Mouse (Mus musculus) common myeloid progenitor, adult 5-6 weeks (primary cell): Measurements from ENCODE around the gene AU022252. TPM values are rescaled to one million over a fixed set of nuclear protein-coding genes. Genes with fewer than 3 reads are reported as not detected.
A peak's percentile ranks its signal among the peaks of the same experiment; 100 is the strongest.

ENCODE experiments used
- ATAC-seq: replicated peaks from 2 replicates; pipeline ENCODE4 v1.8.0; 2016; ENCODE audit warnings: low read depth, mild to moderate bottlenecking, moderate TSS enrichment, inconsistent platforms; ENCODE audit not compliant: poor library complexity, severe bottlenecking
- total RNA-seq: library from RNA; stranded (forward); fragments of 200-1000, 187-1606 nt; gene quantifications from 2 replicates; pipeline ENCODE4 v1.2.3, GENCODE M21; 2017

Gene AU022252
- total RNA-seq, 1 experiment from 2014 or later, result 6.9 TPM

DNA sequence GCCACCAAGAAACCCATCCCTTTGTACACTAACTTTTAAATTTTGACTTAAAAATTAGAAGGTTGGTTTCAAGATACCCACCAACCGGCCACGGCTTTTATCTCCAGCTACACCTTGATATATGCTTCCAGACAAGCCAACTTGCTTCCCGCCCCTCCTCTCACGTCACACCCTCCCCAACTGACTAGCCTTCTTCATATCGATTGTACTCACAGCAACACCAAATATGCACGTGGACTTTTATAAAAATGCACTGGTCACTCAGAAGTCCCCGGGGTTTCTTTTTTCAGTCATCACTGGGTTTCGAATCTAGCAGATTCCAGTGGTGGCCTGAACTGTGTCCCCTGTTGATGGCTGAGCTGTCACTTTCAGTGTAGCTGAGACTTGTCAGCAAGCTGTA, 41.9 kb downstream of the AU022252 start:
- no peak; the same call in 1 of the 2 replicates for ATAC-seq

DNA sequence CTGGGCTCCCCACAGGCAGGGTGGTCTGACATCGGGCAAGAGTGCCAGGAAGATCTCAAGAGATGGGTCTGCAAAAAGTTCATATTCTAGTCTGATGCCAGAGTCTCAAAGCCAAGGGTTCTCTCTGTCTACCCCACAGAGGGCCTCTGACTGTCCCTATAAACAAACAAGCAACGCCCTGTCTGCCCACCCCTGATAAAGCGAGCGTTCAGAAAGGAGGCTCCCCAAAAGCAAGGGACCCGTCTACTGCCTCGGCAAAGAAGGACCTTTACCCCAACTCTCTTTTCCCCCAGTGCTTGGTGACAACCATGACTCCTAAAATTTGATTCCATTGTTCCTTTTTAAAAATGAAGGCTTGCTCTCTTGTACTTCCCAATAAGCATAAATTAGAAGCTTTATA, 42.6 kb downstream of the AU022252 start, which contains the start of gene Ermap:
Gene Ermap, minus strand, starts transcription at position 148 of the 400 bp plus-strand sequence.
- ATAC-seq, result peak; percentile 53

DNA sequence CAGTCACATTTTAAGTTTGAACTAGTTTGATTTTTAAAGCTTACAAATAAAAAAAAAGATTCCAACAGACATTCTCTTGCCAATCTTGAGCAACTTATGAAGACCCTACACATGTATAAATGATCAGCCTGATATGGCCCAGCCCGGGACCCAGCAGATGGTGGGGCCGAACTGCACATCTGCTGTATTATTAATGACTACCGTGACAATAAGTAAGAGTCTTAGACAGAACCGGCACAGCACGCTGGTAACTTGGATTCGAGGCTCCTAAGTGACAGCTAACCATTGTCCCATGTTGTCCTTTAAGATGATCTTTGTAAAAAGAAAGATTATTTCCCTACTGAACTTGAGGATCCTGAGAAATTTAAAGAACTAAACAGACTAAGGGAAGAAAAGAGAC, 43.1 kb downstream of the AU022252 start:
- ATAC-seq, result no peak

DNA sequence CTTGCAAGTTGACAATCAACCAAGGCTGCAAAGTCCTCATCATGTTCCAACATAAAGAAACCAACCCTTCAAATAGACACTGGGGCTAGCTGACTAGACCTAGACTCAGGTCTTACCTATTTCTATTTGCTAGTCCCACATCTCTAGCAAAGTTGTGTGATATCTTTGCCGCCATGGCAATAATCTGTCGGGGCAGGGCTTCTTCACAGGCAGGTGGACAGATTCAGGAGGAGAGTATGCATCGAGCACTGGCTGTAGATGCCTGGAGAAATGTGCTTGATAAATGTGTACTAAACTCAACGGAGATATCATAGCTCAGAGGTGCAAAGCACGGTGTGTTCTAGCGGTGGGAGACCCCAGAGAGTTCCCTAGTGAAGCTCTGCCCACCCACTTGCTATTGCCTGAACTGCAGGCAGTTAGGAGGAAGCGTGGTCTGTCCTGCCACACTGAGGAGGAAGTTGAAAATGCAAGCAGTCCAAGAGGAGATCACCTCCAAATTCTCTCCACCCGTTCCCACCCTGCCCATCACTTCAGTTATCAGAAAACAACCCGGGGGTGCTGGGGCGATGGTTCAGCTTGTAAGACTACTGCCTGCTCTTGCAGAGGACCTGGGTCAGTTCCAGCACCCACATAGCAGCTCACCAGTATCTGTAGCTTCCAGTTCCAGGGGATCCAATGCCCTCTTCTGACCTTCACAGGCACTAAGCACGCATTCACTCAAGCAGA, 44.3 kb downstream of the AU022252 start:
- peak; percentile 67 for ATAC-seq

DNA sequence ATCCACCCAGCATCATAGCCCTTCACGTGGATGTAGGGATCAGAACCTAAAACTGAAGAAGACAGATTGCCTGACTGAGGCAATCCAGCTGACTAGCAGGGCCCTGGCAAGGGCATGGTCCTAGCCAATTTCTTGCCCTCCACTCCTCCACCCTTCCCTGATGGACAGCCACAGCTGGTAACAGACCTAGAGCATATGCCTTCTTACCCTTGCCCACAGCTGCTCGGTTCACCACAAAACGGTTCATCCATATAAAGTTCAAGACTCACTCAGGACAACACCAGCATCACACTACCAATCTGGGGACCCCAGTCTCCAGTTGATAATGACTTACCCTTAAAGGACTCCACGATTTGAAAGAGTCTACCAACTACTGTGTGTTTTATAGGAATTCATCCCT, 46.7 kb downstream of the AU022252 start:
- ATAC-seq, result no peak

DNA sequence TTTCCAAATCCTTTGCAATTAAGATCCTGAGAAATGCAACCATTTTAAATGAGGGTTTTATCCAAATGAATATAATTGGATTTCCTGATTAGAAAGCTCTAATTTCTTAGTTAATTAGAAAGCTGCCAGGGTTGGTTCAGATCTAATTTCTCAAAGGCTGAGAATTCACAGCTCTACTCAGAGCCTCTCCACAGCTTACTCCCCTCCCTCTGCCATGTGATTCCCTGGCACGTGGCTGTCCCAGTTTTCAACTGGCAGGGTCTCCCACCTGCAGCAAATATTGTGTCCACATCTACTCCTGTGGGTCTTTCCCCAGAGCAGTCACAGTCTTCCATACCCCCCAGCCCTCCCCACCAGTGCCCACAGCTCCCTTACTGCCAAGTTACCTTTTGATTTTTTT, 49.0 kb downstream of the AU022252 start:
- ATAC-seq, result no peak

DNA sequence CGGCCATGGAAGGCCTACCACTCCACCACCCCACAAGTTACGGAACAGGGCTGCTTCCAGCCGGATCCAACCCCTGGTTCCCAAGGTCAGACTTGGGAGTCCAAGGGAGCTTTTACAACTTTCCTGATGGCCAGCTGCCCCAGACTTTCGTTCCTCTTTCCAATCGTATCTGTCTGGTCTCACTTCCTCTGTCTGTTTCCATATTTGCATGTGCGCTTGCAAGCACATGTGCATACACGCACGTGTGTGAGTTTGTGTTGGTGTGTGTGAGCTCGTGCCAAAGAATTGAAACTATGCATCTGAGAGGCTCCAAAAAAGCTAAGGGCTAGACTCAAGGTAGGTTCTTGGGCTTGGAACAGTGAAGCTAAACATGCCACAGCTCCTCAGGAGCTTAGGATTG, 51.1 kb downstream of the AU022252 start:
- ATAC-seq, result peak; percentile 74

DNA sequence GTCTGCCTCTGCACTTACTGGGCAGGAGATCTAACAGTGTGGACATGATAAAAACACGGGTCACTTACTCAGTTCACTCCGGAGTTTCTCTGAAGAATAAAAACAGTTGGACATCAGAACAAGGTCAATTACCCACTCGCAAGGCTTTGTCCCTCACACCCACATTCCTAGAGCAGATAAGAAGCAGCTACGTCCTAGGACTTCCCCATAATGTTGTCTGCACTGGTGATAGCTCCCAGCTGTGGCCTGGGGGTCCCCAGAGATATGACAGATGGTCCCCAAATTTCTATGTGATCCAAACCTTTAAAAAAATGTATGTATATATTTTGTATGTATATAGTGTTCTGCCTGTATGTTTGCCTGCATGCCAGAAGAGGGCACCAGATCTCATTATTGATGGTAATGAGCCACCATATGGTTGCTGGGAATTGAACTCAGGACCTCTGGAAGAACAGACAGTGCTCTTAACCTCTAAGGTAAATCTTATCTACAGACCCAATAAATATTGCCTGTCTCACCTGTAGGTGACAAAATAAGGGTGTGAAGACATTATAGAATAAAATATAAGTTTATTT, 52.3 kb downstream of the AU022252 start:
- ATAC-seq, result no peak

DNA sequence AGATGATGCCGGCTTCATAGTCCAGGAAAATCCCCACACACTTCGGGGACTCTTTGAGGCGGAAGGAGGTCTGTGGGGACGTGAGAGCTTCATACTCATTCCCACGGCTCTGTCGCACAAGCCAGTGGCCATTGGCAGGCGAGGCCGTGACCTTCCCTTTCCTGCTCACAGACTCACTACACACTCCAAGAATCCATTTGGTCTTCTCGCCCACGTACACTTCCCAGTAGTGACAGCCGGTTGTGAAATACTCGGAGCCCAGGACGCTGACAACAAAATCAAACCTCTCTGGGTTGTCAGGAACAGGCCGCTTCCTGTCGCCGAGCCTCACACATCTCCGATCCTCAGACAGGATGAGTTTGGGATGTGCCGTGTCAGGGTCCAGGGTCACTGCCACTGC, 54.2 kb downstream of the AU022252 start:
- ATAC-seq, result no peak

DNA sequence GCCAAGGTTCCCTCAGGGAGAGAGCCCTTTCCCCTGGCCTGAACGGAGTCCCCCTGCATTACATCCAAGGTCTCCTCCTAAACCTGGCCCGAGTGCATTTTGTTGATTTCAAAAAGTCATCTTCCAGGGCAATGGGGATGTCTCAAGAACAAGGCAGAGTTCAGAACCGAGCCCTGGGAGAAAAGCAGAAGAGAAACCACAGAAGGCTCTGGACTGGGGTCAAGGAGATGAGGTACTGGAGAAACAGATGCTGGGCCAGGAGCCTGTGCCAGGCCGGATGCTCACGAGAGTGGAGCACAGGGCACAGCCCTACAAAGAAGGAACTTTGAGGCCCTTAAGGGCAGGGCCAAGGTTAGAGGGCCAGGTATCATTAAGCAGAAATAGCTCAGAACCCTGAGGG, 54.8 kb downstream of the AU022252 start:
- no peak for ATAC-seq

DNA sequence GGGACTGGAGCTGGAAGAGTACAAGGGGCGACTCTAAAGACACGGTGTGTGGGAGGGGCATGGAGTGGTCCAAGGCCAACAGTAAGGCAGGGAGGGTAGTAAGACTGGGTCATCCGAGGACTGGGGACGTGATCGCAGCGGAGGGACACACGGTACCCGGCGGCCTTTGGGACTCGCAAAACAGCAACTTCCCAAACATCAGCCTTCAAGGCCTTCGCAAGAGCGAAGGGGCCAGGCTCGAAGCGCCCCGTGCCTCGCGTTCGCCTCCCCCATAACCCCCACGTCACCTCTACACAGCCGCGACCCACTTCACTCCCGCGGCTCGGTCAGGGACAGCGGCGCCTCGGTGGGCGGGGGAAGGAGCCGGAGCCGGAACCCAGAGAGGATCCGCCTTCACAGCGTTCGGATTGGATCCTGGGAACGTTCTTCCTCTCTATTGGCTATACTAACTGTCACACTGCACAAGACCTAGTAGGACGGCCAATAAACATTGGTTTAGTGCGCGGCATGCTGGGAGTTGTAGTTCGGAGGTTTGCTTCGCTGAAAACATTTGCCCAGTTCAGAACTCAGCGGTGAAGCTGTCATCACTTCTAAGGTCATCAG, 58.6 kb downstream of the AU022252 start, which contains the start of gene Zfp691:
Gene Zfp691, minus strand, starts transcription at position 345 of the 603 bp plus-strand sequence.
- ATAC-seq, result peak; percentile 99

DNA sequence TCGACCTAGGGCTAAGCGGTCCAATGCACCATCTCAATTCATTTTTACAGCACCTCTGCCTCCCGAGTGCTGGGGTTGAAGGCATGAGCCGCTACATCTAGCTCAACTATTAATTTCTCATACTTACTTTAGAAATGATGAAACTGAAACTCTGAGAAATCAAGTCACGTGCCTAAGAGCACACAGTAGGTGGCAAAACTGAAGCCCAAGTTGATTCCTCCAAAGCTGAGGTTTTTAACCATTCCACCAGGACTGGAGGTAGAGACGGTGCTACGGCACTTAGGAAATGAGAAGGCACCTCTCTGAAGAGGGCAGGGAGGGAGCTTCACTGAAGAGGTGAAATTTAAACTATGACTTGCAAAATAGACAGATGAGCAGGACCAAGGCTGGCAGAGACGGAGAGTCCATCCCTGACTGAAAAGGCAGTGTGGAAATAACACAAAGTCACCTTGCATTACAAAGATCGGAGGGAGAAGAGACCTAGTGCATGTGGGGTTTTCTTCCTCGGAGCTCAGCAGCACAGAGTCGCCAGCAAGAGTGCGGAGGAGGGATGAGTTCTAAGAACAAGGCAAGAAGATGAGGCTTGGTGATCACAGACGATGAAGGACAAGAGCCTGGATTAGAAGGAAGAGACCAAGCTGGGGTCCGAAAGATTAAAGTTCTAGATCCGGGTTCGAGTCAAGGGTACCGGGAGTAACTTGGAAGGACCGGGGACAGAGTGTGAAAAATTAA, 59.4 kb downstream of the AU022252 start:
- no peak for ATAC-seq

DNA sequence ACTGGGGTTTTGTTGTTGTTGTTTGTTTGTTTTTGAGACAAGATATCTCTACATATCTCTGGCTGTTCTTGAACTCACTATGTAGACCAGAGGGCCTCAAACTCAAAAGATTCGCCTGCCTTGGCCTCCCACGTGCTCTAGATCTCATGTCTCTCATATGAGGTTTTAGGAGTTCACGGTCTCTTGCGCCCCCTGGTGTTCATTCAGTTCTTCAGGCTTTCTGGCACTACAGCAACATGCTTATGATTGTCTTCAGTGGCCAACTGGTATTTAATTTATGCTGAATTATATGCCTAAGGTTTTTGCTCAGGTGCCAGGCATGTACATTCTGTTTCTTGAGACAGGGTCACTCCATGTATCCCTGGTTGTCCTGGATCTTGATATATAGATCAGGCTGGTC, 64.8 kb downstream of the AU022252 start:
- peak; percentile 84 for ATAC-seq

DNA sequence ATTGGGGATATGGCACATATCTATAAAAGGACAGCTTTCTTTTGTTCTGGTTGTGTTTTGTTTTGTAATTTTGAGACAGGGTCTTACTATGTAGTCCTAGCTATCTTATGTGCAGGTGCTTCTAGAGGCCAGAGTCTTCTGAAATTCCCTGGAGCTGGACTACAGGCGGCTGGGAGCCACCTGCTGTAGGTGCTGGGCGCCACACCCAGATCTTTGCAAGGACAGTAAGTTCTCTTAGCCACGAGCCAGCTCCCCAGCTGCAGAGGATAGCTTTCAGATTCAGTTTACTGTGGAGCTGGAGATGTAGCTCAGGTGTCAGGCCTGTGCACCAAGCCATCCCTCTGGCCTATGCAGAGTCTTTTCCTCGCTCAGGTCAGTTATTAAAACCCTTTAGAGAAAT, 65.4 kb downstream of the AU022252 start:
- no peak for ATAC-seq

DNA sequence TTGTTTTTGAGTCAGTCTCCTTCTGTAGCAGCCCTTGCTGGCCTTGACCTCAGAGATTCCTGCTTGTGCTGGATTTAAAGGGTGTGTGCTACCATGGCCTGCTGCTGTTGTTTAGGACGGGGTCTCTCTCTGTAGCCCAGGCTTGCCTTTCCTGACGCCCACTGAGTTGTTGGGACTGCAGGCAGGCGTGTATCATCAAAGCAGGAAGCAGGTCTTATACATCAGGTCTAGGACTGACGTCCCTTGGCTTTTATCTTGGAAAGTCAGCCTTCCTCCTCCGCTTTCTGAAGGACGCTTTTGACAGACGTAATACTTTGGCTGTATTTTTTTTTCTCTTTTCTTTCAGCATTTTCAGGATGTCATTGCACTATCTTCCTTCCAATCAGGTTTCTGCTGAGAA, 66.6 kb downstream of the AU022252 start:
- peak; percentile 64 for ATAC-seq

DNA sequence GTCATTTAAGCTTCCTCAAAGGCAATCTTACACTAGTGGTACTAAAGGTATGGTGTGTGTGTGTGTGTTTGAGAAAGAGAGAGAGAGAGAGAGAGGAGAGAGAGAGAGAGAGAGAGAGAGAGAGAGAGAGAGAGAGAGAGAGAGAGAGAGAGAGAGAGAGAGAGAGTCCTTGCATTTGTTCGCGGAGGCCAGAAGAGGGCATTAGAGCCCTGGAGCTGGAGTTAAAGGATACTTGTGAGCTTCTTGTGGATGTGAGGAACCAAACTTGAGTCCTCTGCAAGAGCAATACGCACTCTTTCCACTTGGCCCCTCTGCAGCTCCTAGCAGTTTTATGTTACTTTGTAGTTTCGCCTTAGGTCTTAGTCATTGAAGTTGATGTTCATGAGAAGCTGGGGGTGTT, 69.5 kb downstream of the AU022252 start:
- ATAC-seq, result no peak

DNA sequence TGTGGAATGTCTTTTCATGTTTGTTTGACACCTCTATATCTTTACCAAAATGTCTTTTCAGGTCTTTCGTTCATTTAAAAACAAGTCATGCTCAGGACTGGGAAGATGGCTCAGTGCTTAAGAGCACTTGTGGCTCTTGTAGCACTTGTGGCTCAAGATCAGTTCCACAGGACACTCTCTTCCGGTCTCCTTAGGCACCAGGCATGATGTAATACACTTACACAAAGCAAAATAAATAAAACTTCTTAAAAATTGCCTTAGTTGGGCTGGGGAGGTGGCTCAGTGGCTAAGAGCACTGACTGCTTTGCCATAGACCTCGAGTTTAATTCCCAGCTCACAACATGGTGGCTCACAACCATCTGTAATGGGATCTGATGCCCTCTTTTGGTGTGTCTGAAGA, 71.2 kb downstream of the AU022252 start:
- ATAC-seq, result no peak

DNA sequence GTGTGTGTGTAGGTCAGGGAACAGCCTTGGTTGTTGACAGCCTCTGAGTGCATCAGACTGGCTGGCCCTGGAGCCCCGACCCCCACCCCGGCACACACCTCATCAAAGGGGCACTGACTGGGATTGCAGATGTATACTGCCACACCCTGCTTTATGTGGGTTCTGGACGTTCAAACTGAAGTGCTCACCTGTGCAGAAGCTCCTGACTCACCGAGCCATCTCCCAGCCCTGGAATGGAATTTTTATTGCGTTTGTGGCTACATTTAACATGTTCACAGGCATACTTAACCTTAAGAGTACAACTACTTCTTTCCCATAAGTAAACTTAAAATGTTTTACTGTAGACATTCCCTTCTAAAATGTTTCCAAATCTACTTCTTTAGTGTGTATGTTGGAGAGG, 74.6 kb downstream of the AU022252 start:
- ATAC-seq, result no peak

DNA sequence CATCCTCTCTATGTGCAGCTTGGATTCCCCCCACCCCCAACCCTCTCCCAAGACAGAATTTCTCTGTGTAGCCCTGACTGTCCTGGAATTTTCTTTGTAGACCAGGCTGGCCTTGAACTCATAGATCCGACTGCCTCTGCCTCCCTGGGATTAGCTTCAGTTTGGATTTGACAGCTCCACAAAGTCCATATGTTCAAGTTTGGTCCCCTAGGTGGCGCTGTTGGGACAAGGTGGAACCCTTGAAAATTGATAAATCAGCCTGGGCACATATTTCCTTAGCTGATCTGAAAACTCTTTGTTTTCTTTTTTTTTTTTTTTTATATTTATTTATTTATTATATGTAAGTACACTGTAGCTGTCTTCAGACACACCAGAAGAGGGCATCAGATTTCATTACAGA, 75.3 kb downstream of the AU022252 start:
- ATAC-seq, result 0 out of 2 replicates have a peak, but pooled peaks have one; percentile 50
